Mouse (Mus musculus) urinary bladder, postnatal 25 days (tissue): Measurements from ENCODE around the gene Gpr137c.

ENCODE experiments used
- DNase-seq: peaks from one replicate; pipeline ENCODE4 v3.0.0; 2022; ENCODE audit warnings: low spot score

The Gpr137c gene

GRCm38 (mm10) chr14:45291608-45292007 is 72.1 kb downstream of the Gpr137c start:
- DNase-seq: no peak

DNA sequence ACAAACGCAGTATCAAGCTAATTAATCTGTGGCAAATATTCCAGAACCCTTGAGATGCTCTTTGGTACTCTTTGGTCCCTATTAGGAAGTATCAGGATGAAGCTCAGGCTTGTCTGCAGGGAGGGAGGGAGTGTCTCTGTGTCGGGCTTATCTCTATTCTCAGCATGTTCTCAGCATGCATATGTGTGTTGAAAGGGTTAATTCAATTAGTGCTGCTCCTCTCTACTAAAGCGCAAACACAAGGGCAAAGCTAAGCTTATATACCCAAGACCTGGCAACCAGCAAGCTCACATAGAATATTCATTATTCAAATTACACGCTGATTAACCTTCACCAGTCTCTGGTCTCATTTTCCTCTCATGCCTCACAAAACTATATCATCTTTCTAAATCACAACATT is 84.4 kb downstream of the Gpr137c start:
- no peak for DNase-seq

GRCm38 (mm10) chr14:45304389-45304788 is 84.9 kb downstream of the Gpr137c start:
- no peak for DNase-seq

GRCm38 (mm10) chr14:45305852-45306251 is 86.3 kb downstream of the Gpr137c start:
- no peak for DNase-seq

DNA sequence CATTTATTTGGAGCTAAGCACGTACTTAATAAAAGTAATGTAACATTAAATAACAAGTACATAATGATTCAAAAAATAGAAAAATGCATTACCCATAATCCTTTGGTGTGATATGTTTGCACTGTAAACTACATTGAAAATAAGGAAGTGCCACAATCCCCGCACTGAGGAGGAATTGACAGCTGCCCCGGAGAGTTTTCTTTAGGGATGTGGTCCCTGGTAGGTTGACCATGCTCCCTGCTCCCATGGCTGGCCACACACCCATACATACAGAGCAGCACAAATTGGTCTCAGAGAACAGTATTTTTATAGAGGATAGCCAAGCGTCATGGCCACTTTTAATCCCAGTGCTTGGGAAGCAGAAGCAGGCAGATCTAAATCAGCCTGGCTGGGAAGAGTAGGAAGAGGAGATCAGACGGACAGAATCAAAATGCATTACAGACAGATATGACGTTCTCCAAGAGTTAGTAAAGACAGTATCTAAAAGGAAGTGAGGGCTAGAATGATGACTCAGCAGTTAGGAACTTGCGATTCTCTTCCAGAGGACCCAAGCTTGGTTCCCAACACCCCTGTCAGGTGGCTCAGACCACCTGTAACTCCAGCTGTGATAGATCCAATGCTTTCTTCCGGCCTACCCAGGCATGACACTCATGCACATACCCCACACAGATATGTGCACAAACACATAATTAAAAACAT is 88.3 kb downstream of the Gpr137c start:
- no peak for DNase-seq

GRCm38 (mm10) chr14:45309646-45310045 is 90.1 kb downstream of the Gpr137c start:
- DNase-seq: no peak

DNA sequence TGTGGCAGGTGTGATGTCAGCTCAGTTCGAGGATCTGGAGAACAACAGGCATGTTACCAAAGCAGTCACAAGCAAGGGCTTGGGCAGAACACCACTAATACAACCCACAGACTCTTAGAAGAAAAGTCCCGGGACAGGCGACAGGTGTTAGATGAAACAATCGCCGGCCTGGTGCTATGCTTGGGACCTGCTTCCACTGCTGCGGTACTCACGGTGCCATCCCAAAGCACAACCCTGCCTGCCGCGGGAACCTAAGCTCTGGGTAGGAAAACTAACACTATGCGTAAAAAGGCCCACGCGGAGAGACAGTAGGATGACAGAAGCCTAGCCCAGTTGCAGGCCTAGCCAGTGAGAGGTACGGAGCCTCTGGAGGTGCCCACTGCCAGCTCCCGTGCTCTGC is 90.6 kb downstream of the Gpr137c start:
- no peak for DNase-seq

GRCm38 (mm10) chr14:45316927-45317326 is 97.4 kb downstream of the Gpr137c start:
- no peak for DNase-seq

GRCm38 (mm10) chr14:45317921-45318411 is 98.4 kb downstream of the Gpr137c start:
- no peak for DNase-seq

DNA sequence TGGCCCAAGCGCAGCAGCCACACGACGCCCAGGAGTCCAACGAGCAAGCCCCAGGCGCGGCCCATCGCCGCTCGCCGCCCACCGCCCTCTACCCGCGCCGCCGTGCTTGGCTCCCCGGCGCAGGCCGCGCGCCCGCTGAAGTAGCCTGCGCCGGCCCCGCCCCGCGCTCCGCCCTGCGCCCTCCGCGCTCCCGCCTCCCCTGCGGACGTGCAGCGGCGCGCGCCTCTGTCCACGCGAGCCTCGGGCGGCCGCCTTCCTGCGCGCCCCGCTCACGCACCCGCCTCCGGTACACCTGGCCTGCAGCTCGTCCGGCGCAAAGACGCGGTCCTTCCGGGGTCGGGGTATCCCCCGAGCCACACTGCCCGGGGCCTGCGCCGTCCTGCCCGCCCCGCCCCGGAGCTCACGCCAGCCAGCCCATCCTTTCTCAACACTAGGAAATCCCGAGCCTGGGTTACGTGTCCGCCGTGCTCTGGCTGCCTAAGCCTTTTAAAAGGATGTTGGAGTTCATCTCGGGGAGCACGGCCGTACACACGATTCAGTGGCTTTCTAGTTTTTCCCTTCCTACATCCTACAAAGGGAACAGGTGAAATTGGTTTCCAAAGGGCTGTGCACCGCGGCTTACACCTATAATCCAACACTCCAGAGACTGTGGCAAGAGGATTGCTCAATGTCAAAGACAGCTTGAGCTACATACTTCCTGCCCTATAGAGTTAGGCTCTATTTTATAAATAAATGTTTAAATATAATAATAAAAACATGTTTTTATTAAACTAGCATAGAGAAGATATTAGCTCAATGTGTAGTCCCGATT is 99.1 kb downstream of the Gpr137c start, which contains the start of gene Ero1l:
Gene Ero1l (minus strand): TSS at position 346 of the 811 bp plus-strand sequence.
- DNase-seq: peak; percentile 79

- DNase-seq: no peak
Observed at GRCm38 (mm10) chr14:45319237-45319610, 99.7 kb downstream of the Gpr137c start.

DNA sequence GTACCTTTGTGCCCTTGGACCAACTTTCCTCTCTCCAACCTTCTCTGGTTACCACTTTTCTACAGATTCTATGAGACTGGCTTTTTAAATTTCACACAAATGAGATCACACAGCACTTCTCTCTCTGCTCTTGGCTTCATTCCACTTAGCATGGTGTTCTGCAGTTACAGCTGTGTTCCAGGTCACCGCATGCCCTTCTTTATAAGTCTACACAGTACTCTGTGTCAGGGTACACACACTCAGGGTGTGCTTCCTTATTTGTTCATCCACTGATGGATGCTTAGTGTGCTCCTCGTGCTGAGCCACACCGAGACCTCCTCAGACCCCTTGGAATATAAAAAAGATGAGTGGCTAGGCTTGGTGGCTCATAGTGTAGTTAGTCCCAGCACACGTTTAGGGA is 100.6 kb downstream of the Gpr137c start:
- no peak for DNase-seq

DNA sequence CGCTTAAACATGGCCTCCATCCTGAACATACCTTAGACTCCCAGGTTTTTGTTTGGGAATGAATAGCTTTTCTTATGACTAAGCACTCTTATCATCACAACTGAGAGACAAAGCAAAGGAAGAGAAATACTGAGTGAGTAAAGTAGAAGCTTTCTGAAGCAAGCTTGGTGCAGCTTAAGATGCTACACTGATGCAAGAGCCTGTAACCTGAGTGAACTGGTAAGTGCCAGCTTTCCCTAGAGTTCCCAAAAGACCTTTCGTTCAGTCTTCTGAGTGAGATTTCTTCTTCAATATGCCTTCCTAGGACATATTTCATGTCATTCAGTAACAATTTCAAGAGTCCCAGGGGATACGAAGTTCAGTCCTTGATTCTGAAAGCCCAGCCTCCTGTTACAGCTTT is 101.5 kb downstream of the Gpr137c start:
- no peak for DNase-seq

DNA sequence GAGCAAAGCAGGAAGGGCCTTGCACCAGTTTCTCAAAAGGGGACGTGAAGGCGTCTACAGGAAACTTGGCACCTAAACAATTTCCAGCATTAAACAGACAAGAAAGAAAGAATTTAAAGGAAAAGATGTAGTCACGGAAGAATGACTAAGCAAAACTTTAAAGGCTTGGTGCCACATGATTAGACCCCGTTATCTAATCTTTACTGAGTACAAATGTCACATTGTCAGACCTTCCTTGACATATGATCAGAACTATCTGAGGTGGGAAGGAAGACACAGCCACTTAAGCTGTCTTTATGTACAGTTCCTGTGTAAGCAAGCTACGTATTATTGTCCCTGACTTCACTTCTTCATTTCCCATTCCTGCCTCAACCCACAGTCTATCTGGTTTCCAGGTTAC is 102.1 kb downstream of the Gpr137c start:
- no peak for DNase-seq

GRCm38 (mm10) chr14:45322450-45322849 is 102.9 kb downstream of the Gpr137c start:
- no peak for DNase-seq

DNA sequence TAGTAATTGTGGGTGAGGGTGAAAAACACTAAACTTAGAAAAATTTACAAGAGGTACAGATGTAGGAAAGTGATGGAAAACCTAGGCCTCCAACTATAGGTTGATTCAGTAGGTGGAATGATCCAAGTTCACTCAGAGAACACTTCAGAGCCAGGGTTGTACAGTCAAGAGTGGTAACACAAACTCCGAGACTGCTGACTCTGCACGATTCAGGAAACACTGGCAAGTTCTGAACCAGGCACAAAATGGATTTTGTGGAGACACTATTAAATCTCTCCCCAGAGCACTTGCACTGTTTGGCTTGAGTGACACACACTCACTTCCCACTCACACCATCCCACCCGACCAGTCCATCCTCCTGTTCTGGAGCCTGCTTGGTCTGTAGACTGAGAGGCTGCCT is 103.8 kb downstream of the Gpr137c start:
- DNase-seq: no peak

GRCm38 (mm10) chr14:45325471-45325870 is 106.0 kb downstream of the Gpr137c start:
- DNase-seq: no peak

GRCm38 (mm10) chr14:45328072-45328713 is 108.7 kb downstream of the Gpr137c start:
- DNase-seq: no peak

GRCm38 (mm10) chr14:45329018-45329588 is 109.6 kb downstream of the Gpr137c start:
- no peak for DNase-seq

- DNase-seq: peak; percentile 85
Observed at GRCm38 (mm10) chr14:45329589-45330181, 110.2 kb downstream of the Gpr137c start, which contains the start of gene Psmc6. Gene Psmc6 (plus strand): TSS chr14:45329788.
